Comparison of ENCODE assay signal across 8 mouse cellular contexts in genomic region chr10:56106996-56107334, GRCm38 (mm10). TPM values are rescaled to one million over a fixed set of nuclear protein-coding genes. Genes with fewer than 3 reads are reported as not detected.
DNase-seq lines count a peak whose midpoint lies in the region; ATAC-seq and TF ChIP-seq lines count a peak whose summit lies in the region.

No protein-coding gene starts in this region.

- H3K4me2 ChIP-seq in liver, embryonic 13.5 days = peak overlapping the region; percentile 62
- H3K4me2 ChIP-seq in stomach, postnatal 0 days (replicated peaks; ENCODE audit: low read depth) = peak overlapping the region; percentile 45

- TF ChIP-seq POLR2A in testis, adult 2 months (IDR thresholded peaks at IDR 0.05; ENCODE audit: control insufficient read depth, low read depth, low read length) = no peak

- H3K27me3 ChIP-seq in erythroblast, embryonic 14.5 days (ENCODE audit: control insufficient read depth) = no peaks in the 10 kb centered on the region
- no peaks in the 10 kb centered on the region for H3K27me3 ChIP-seq in testis, adult 2 months (ENCODE audit: control insufficient read depth, insufficient read depth, low read length)
- no peaks in the 10 kb centered on the region for H3K27me3 ChIP-seq in liver, embryonic 13.5 days
- H3K27me3 ChIP-seq in stomach, postnatal 0 days (ENCODE audit: control insufficient read depth, insufficient read depth, low read length) = no peaks in the 10 kb centered on the region

- ATAC-seq in erythroblast, adult 5-6 weeks (replicated peaks; ENCODE audit: low FRiP score, poor library complexity, severe bottlenecking) = no peak
- ATAC-seq in liver, embryonic 13.5 days (ENCODE audit: low read depth) = peak; percentile 36; the same call in 1 of the 2 replicates
- ATAC-seq in stomach, postnatal 0 days (ENCODE audit: low FRiP score, low TSS enrichment) = no peak; the same call in none of the 2 replicates

- TF ChIP-seq CTCF in testis, adult 2 months (IDR thresholded peaks at IDR 0.05; ENCODE audit: control insufficient read depth, insufficient read depth, insufficient replicate concordance, low read depth, low read length) = no peak
- TF ChIP-seq CTCF in stomach, postnatal 0 days (IDR thresholded peaks at IDR 0.05; ENCODE audit: low read depth) = no peak

- WGBS in liver, embryonic 13.5 days (ENCODE audit: insufficient replicate concordance) = 24% methylated on average over 1 of the region's 1 CpGs
- 53% methylated on average over 1 of the region's 1 CpGs for WGBS in stomach, postnatal 0 days

- peak overlapping the region; percentile 51 for H3K4me3 ChIP-seq in erythroblast, embryonic 14.5 days (replicated peaks)
- H3K4me3 ChIP-seq in testis, adult 2 months (ENCODE audit: control insufficient read depth, low read depth, low read length) = peak overlapping the region; percentile 87
- H3K4me3 ChIP-seq in liver, embryonic 13.5 days (replicated peaks) = peak overlapping the region; percentile 48
- peak overlapping the region; percentile 27 for H3K4me3 ChIP-seq in stomach, postnatal 0 days (ENCODE audit: low read depth, low read length)

- H3K36me3 ChIP-seq in erythroblast, embryonic 14.5 days (ENCODE audit: control insufficient read depth) = no peaks in the 10 kb centered on the region
- no peaks in the 10 kb centered on the region for H3K36me3 ChIP-seq in testis, adult 2 months (ENCODE audit: control insufficient read depth, insufficient read depth, low read length)
- H3K36me3 ChIP-seq in liver, embryonic 13.5 days = no peaks in the 10 kb centered on the region
- H3K36me3 ChIP-seq in stomach, postnatal 0 days (ENCODE audit: control insufficient read depth, insufficient read depth, low read length) = no peaks in the 10 kb centered on the region

- DNase-seq in testis, postnatal 10 days (ENCODE audit: low spot score) = no peak
- DNase-seq in liver, embryonic 13.5 days = no peak
- no peak for DNase-seq in stomach, postnatal 0 days (ENCODE audit: low spot score)
- DNase-seq in T-cell, adult 2 months (ENCODE audit: low spot score) = no peak
- no peak for DNase-seq in cerebellum, adult 11 months

- H3K9me3 ChIP-seq in erythroblast, embryonic 14.5 days (ENCODE audit: control insufficient read depth, low read length) = no peaks in the 10 kb centered on the region
- no peaks in the 10 kb centered on the region for H3K9me3 ChIP-seq in liver, embryonic 13.5 days (replicated peaks)
- H3K9me3 ChIP-seq in stomach, postnatal 0 days (ENCODE audit: control insufficient read depth, low read length) = no peaks in the 10 kb centered on the region

- H3K4me1 ChIP-seq in erythroblast, embryonic 14.5 days (ENCODE audit: control insufficient read depth) = peaks cover 3% of the 10 kb centered on the region
- peaks cover 5% of the 10 kb centered on the region for H3K4me1 ChIP-seq in testis, adult 2 months (ENCODE audit: control insufficient read depth, insufficient read depth, low read length)
- H3K4me1 ChIP-seq in liver, embryonic 13.5 days (replicated peaks) = peaks cover 4% of the 10 kb centered on the region; the same call in 1 of the 2 replicates
- H3K4me1 ChIP-seq in stomach, postnatal 0 days (replicated peaks; ENCODE audit: control insufficient read depth, insufficient read depth) = no peaks in the 10 kb centered on the region

- H3K9ac ChIP-seq in liver, embryonic 13.5 days = peak overlapping the region; percentile 59
- H3K9ac ChIP-seq in stomach, postnatal 0 days (ENCODE audit: low read length) = peak overlapping the region; percentile 51

- peak overlapping the region; percentile 90 for H3K27ac ChIP-seq in testis, adult 2 months (ENCODE audit: control insufficient read depth, insufficient read depth, low read depth, low read length)
- H3K27ac ChIP-seq in liver, embryonic 13.5 days = no peak overlapping the region
- H3K27ac ChIP-seq in stomach, postnatal 0 days (replicated peaks) = 0 out of 2 replicates have a peak overlapping the region, but pooled peaks have one; percentile 1

- TF ChIP-seq EP300 in stomach, postnatal 0 days (optimal IDR thresholded peaks at IDR 0.05) = no peak

RNA-seq across cellular contexts. Expression of gene Msl3l2, which starts 0.2 kb away (rescaled TPM):
- 0.08 and 0.12 TPM in 2 replicates for polyA plus RNA-seq in erythroblast, embryonic 14.5 days (2012)
- total RNA-seq in erythroblast, adult 5-6 weeks (2015; ENCODE audit: low replicate concordance) = 2.5 and 6.9 TPM in 2 replicates
- 1.5 and 2.8 TPM in 2 replicates for total RNA-seq in erythroblast, adult 5-6 weeks (2017; ENCODE audit: low replicate concordance)
- 71.3 and 76.1 TPM in 2 replicates for polyA plus RNA-seq in testis, adult 2 months (2012; rRNA removed)
- polyA plus RNA-seq in liver, embryonic 13.5 days (2015; fragmentation: Nextera tagmentation; extraction: Ambion mirVana) = 0.88 and 1.1 TPM in 2 replicates
- polyA plus RNA-seq in stomach, postnatal 0 days (2015; fragmentation: Nextera tagmentation; extraction: Ambion mirVana) = 2.8 and 2.9 TPM in 2 replicates

Comparison
In these comparisons a context has a peak if more than half of its experiments do, and no peak if none do; other contexts are left out.
1. H3K4me3 ChIP-seq: peak in every context shown above with its lines; median percentile 87 in testis, adult 2 months; 51 in erythroblast, embryonic 14.5 days; 48 in liver, embryonic 13.5 days; 27 in stomach, postnatal 0 days.
2. RNA of gene Msl3l2, which starts 0.2 kb away (polyA plus RNA-seq): 71.3 to 76.1 TPM in testis, adult 2 months; 2.8 to 2.9 TPM in stomach, postnatal 0 days, 0.88 to 1.1 TPM in liver, embryonic 13.5 days and 0.08 to 0.12 TPM in erythroblast, embryonic 14.5 days; every median in the first group is over 10 times any median in the second.